Mouse (Mus musculus) thymus, postnatal 25 days (tissue): ENCODE data around the gene Aldh1b1.

ENCODE experiments used
- DNase-seq: peaks from one replicate; pipeline ENCODE4 v3.0.0; 2022

Gene Aldh1b1

GRCm38 (mm10) chr4:45798964-45799363, at the start of gene Aldh1b1:
TSS of gene Aldh1b1 (plus strand) at chr4:45799022.
- DNase-seq, result peak; percentile 65

- DNase-seq, result no peak
Observed at GRCm38 (mm10) chr4:45749449-45749848, 49.4 kb upstream of the Aldh1b1 start.

- no peak for DNase-seq
Observed at GRCm38 (mm10) chr4:45750477-45750876, 48.3 kb upstream of the Aldh1b1 start.

- DNase-seq, result no peak
Observed at GRCm38 (mm10) chr4:45753211-45753809, 45.5 kb upstream of the Aldh1b1 start.

GRCm38 (mm10) chr4:45754171-45754570, 44.7 kb upstream of the Aldh1b1 start:
- DNase-seq, result no peak

- no peak for DNase-seq
Observed at GRCm38 (mm10) chr4:45755097-45755496, 43.7 kb upstream of the Aldh1b1 start.

- DNase-seq, result no peak
Observed at GRCm38 (mm10) chr4:45755881-45756280, 42.9 kb upstream of the Aldh1b1 start.

GRCm38 (mm10) chr4:45757941-45758340, 40.9 kb upstream of the Aldh1b1 start:
- no peak for DNase-seq

GRCm38 (mm10) chr4:45759411-45759810, 39.4 kb upstream of the Aldh1b1 start:
- no peak for DNase-seq

GRCm38 (mm10) chr4:45762600-45762999, 36.2 kb upstream of the Aldh1b1 start:
- DNase-seq, result no peak

- peak; percentile 19 for DNase-seq
Observed at GRCm38 (mm10) chr4:45763288-45764140, 35.3 kb upstream of the Aldh1b1 start.

- DNase-seq, result no peak
Observed at GRCm38 (mm10) chr4:45764141-45764494, 34.7 kb upstream of the Aldh1b1 start.

GRCm38 (mm10) chr4:45765121-45765564, 33.7 kb upstream of the Aldh1b1 start:
- DNase-seq, result no peak

GRCm38 (mm10) chr4:45765565-45766201, 33.1 kb upstream of the Aldh1b1 start:
- DNase-seq, result no peak

- DNase-seq, result no peak
Observed at GRCm38 (mm10) chr4:45766774-45767173, 32.0 kb upstream of the Aldh1b1 start.

GRCm38 (mm10) chr4:45767891-45768558, 30.8 kb upstream of the Aldh1b1 start:
- DNase-seq, result peak; percentile 20

- no peak for DNase-seq
Observed at GRCm38 (mm10) chr4:45769141-45769540, 29.7 kb upstream of the Aldh1b1 start.

- no peak for DNase-seq
Observed at GRCm38 (mm10) chr4:45769791-45770637, 28.8 kb upstream of the Aldh1b1 start.

- DNase-seq, result no peak
Observed at GRCm38 (mm10) chr4:45770638-45771033, 28.2 kb upstream of the Aldh1b1 start.

- no peak for DNase-seq
Observed at GRCm38 (mm10) chr4:45771173-45771572, 27.6 kb upstream of the Aldh1b1 start.

- DNase-seq, result peak; percentile 42
Observed at GRCm38 (mm10) chr4:45771619-45772018, 27.2 kb upstream of the Aldh1b1 start.

GRCm38 (mm10) chr4:45783671-45784070, 15.2 kb upstream of the Aldh1b1 start:
- DNase-seq, result no peak
